Mouse (Mus musculus) myocyte (in vitro differentiated cells): Measurements from ENCODE around the gene Mucl3.

Experiments used
- CEBPB ChIP-seq: IDR thresholded peaks from 2 replicates; pipeline ENCODE4 v1.6.1; 2011; ENCODE audit warnings: mild to moderate bottlenecking, moderate library complexity; ENCODE audit not compliant: poor library complexity, insufficient read depth, severe bottlenecking
- E2F4 ChIP-seq: IDR thresholded peaks from one replicate; pipeline ENCODE4 v1.6.1; 2011; ENCODE audit warnings: mild to moderate bottlenecking, control low read depth, moderate library complexity; ENCODE audit not compliant: insufficient read depth
- MAX ChIP-seq: IDR thresholded peaks from one replicate; pipeline ENCODE4 v1.6.1; 2011; ENCODE audit warnings: low read depth, mild to moderate bottlenecking, control low read depth
- MYOD1 ChIP-seq, 3 experiments: IDR thresholded peaks; one replicate each; pipeline ENCODE4 v1.6.1; 2011; ENCODE audit warnings: control low read depth in 2 of 3, low read depth in 2 of 3, mild to moderate bottlenecking in 2 of 3, moderate library complexity in 1 of 3; ENCODE audit not compliant: insufficient read length in 2 of 3, control insufficient read depth in 1 of 3
- POLR2A ChIP-seq: IDR thresholded peaks from one replicate; pipeline ENCODE4 v1.6.1; 2011; ENCODE audit warnings: low read depth, mild to moderate bottlenecking, control low read depth, moderate library complexity; ENCODE audit not compliant: insufficient read length
- POLR2AphosphoS2 ChIP-seq: IDR thresholded peaks from one replicate; pipeline ENCODE4 v1.6.1; 2011; ENCODE audit warnings: low read depth, control low read depth; ENCODE audit not compliant: insufficient read length
- SRF ChIP-seq: IDR thresholded peaks from one replicate; pipeline ENCODE4 v1.6.1; 2011; ENCODE audit warnings: low read depth; ENCODE audit not compliant: control insufficient read depth, insufficient read length
- TCF12 ChIP-seq: IDR thresholded peaks from one replicate; pipeline ENCODE4 v1.6.1; 2011; ENCODE audit warnings: mild to moderate bottlenecking, control low read depth; ENCODE audit not compliant: poor library complexity, insufficient read depth, severe bottlenecking
- TCF3 ChIP-seq: IDR thresholded peaks from one replicate; pipeline ENCODE4 v1.6.1; 2011; ENCODE audit warnings: low read depth, control low read depth; ENCODE audit not compliant: insufficient read length
- USF1 ChIP-seq: IDR thresholded peaks from one replicate; pipeline ENCODE4 v1.6.1; 2011; ENCODE audit warnings: low read depth, mild to moderate bottlenecking, control low read depth, moderate library complexity

- TF ChIP-seq POLR2A, result no peak
- no peak for TF ChIP-seq E2F4
- no peak for TF ChIP-seq TCF12
- no peak for TF ChIP-seq SRF
- no peak for TF ChIP-seq USF1
- no peak for TF ChIP-seq CEBPB
- TF ChIP-seq TCF3, result no peak
- no peak for TF ChIP-seq MAX
- no peak for TF ChIP-seq POLR2AphosphoS2
- no peak for TF ChIP-seq MYOD1 (IDR thresholded peaks at IDR 0.05; ENCODE audit: control insufficient read depth in 1 of 3, insufficient read length in 2 of 3, low read depth in 2 of 3)
Measured at GRCm38 (mm10) chr17:35688347-35689175, 45.1 kb upstream of the Mucl3 start.
